Mouse (Mus musculus) CH12.LX (cell line): ENCODE data around the gene Tcp11l2. TPM values are rescaled to one million over a fixed set of nuclear protein-coding genes. Genes with fewer than 3 reads are reported as not detected.

Experiments used
- DNase-seq: peaks from one replicate; pipeline ENCODE4 v3.0.0-alpha.2; 2013; ENCODE audit errors: extremely low read depth
- H3K27ac ChIP-seq: 2 replicates; pipeline ENCODE4 v1.5.1; 2012; ENCODE audit warnings: low read depth, mild to moderate bottlenecking, control low read depth, moderate library complexity; ENCODE audit not compliant: insufficient read depth
- H3K27me3 ChIP-seq: replicated peaks from 2 replicates; pipeline ENCODE3; 2012; ENCODE audit warnings: inconsistent platforms
- H3K36me3 ChIP-seq, 2 experiments: replicated peaks in 1 of 2; 2 replicates each; pipeline versions ENCODE3 to v1.6.1; 2012; ENCODE audit warnings: inconsistent platforms in 1 of 2, low read length in 1 of 2, mild to moderate bottlenecking in 1 of 2, mixed read lengths in 1 of 2, moderate library complexity in 1 of 2; ENCODE audit not compliant: control insufficient read depth in 1 of 2, insufficient read depth in 1 of 2
- H3K4me1 ChIP-seq, 2 experiments: 2 replicates each; pipeline ENCODE4 v1.6.1; 2012; ENCODE audit warnings: inconsistent platforms in 1 of 2, moderate library complexity in 1 of 2; ENCODE audit not compliant: insufficient read depth in 2 of 2, control insufficient read depth in 1 of 2
- H3K4me2 ChIP-seq: 2 replicates; pipeline ENCODE4 v1.6.1; 2012; ENCODE audit warnings: low read depth, mild to moderate bottlenecking, control low read depth; ENCODE audit not compliant: poor library complexity, insufficient read depth, severe bottlenecking
- H3K4me3 ChIP-seq, 3 experiments: fragments of 150-350 bp in 1 of 3; sonication (generic) in 1 of 3; replicated peaks in 1 of 3; 2 replicates each; pipeline versions ENCODE3 to v1.5.1; 2011 to 2012; ENCODE audit warnings: low read depth in 2 of 3, low read length in 2 of 3, mild to moderate bottlenecking in 2 of 3, moderate library complexity in 2 of 3, control low read depth in 1 of 3, improper control_type of control experiment in 1 of 3, inconsistent platforms in 1 of 3, mixed read lengths in 1 of 3; ENCODE audit not compliant: poor library complexity in 1 of 3
- H3K79me2 ChIP-seq: replicated peaks from 2 replicates; pipeline ENCODE4 v1.6.1; 2012; ENCODE audit warnings: mild to moderate bottlenecking, moderate library complexity; ENCODE audit not compliant: control insufficient read depth, poor library complexity, insufficient read depth, severe bottlenecking; ENCODE audit errors: extremely low read depth
- H3K9ac ChIP-seq: 2 replicates; pipeline ENCODE4 v1.6.1; 2012; ENCODE audit warnings: low read depth, mild to moderate bottlenecking, control low read depth, moderate library complexity; ENCODE audit not compliant: insufficient read depth
- H3K9me3 ChIP-seq: replicated peaks from 2 replicates; pipeline ENCODE3; 2012; ENCODE audit warnings: low read length, inconsistent platforms, mixed read lengths
- CHD2 ChIP-seq: IDR thresholded peaks from 2 replicates; pipeline ENCODE4 v1.6.1; 2011; ENCODE audit warnings: low read length, improper control_type of control experiment
- EP300 ChIP-seq: IDR thresholded peaks from 2 replicates; pipeline ENCODE4 v1.6.1; 2011; ENCODE audit warnings: low read length, improper control_type of control experiment
- ETS1 ChIP-seq: conservative IDR thresholded peaks from 2 replicates; pipeline ENCODE4 v1.6.1; 2012; ENCODE audit warnings: low read depth, mild to moderate bottlenecking, inconsistent platforms, low read length, improper control_type of control experiment, moderate library complexity
- IRF4 ChIP-seq: IDR thresholded peaks from 2 replicates; pipeline ENCODE4 v1.6.1; 2014; ENCODE audit warnings: low read depth, mild to moderate bottlenecking, inconsistent platforms, low read length, improper control_type of control experiment
- JUN ChIP-seq: IDR thresholded peaks from 2 replicates; pipeline ENCODE4 v1.6.1; 2011; ENCODE audit warnings: low read depth, mild to moderate bottlenecking, low read length, improper control_type of control experiment, moderate library complexity; ENCODE audit not compliant: insufficient read depth
- MAX ChIP-seq: IDR thresholded peaks from 2 replicates; pipeline ENCODE4 v1.6.1; 2011; ENCODE audit warnings: low read length, improper control_type of control experiment
- MEF2A ChIP-seq: IDR thresholded peaks from 2 replicates; pipeline ENCODE4 v1.6.1; 2014; ENCODE audit warnings: low read depth, mild to moderate bottlenecking, inconsistent platforms, low read length, improper control_type of control experiment, borderline replicate concordance
- MYC ChIP-seq: IDR thresholded peaks from 2 replicates; pipeline ENCODE4 v1.6.1; 2011; ENCODE audit warnings: low read depth, mild to moderate bottlenecking, improper control_type of control experiment, low read length
- NELFE ChIP-seq: IDR thresholded peaks from 2 replicates; pipeline ENCODE4 v1.6.1; 2011; ENCODE audit warnings: low read depth, low read length, improper control_type of control experiment
- NRF1 ChIP-seq: IDR thresholded peaks from 2 replicates; pipeline ENCODE4 v1.6.1; 2014; ENCODE audit warnings: low read depth, mild to moderate bottlenecking, inconsistent platforms, low read length, improper control_type of control experiment, moderate library complexity
- PAX5 ChIP-seq: IDR thresholded peaks from 2 replicates; pipeline ENCODE4 v1.6.1; 2012; ENCODE audit warnings: low read length, inconsistent platforms, mixed read lengths
- POLR2A ChIP-seq: IDR thresholded peaks from 2 replicates; pipeline ENCODE4 v1.6.1; 2011; ENCODE audit warnings: low read depth, mild to moderate bottlenecking, improper control_type of control experiment, low read length
- RAD21 ChIP-seq: IDR thresholded peaks from 2 replicates; pipeline ENCODE4 v1.6.1; 2011; ENCODE audit warnings: low read depth, mild to moderate bottlenecking, low read length, improper control_type of control experiment, moderate library complexity
- SIN3A ChIP-seq: IDR thresholded peaks from 2 replicates; pipeline ENCODE4 v1.6.1; 2012; ENCODE audit warnings: low read length, improper control_type of control experiment, inconsistent platforms
- TBP ChIP-seq: conservative IDR thresholded peaks from 2 replicates; pipeline ENCODE4 v1.6.1; 2011; ENCODE audit warnings: low read depth, low read length, improper control_type of control experiment
- UBTF ChIP-seq: IDR thresholded peaks from 2 replicates; pipeline ENCODE4 v1.6.1; 2012; ENCODE audit warnings: low read depth, mild to moderate bottlenecking, inconsistent platforms, low read length, improper control_type of control experiment, moderate library complexity
- ZC3H11A ChIP-seq: IDR thresholded peaks from 2 replicates; pipeline ENCODE4 v1.6.1; 2012; ENCODE audit warnings: low read depth, mild to moderate bottlenecking, inconsistent platforms, low read length, improper control_type of control experiment
- ZKSCAN1 ChIP-seq: IDR thresholded peaks from 2 replicates; pipeline ENCODE4 v1.6.1; 2012; ENCODE audit warnings: low read depth, inconsistent platforms, low read length, improper control_type of control experiment, borderline replicate concordance
- ZMIZ1 ChIP-seq: IDR thresholded peaks from 2 replicates; pipeline ENCODE4 v1.6.1; 2012; ENCODE audit warnings: low read depth, mild to moderate bottlenecking, inconsistent platforms, low read length, improper control_type of control experiment
- ZNF384 ChIP-seq: IDR thresholded peaks from 2 replicates; pipeline ENCODE4 v1.6.1; 2012; ENCODE audit warnings: low read depth, low read length, improper control_type of control experiment, inconsistent platforms
- dilution Hi-C: fragments of 300-500 bp; cut with MboI; formaldehyde crosslinking; loops from 2 replicates; pipeline ENCODE4 v1.14.3; 2020; ENCODE audit warnings: low sequenced_read_pairs; ENCODE audit not compliant: extremely low pct_unique_long_range_greater_than_20kb, extremely low pct_ligation_motif_present
- in situ Hi-C: fragments of 300-500 bp; cut with MboI; formaldehyde crosslinking; loops from 3 replicates; pipeline ENCODE4 v1.14.3; 2019; ENCODE audit warnings: low sequenced_read_pairs, low pct_ligation_motif_present, low pct_unique_long_range_greater_than_20kb, mixed read lengths
- polyA plus RNA-seq: library from polyadenylated mRNA; unstranded; fragments of >175 nt; gene quantifications from 2 replicates; pipeline ENCODE4 v1.2.1, GENCODE M21; 2012; ENCODE audit warnings: low read depth; ENCODE audit not compliant: insufficient read length
- total RNA-seq, 2 experiments: library from RNA; depleted of rRNA; stranded (reverse); fragments of 300-350 nt in 1 of 2; fragments of >200 nt in 1 of 2; gene quantifications; 2 replicates each; pipeline ENCODE4 v1.2.3; 2012 to 2014

Gene Tcp11l2
- total and polyA plus RNA-seq, 3 experiments = 2.6 to 6.0 (median 2.9) TPM

- no peak for TF ChIP-seq TBP
- TF ChIP-seq ZMIZ1 = no peak
- no peak for TF ChIP-seq MEF2A
- no peak for TF ChIP-seq POLR2A
- no peak for TF ChIP-seq MAX
- TF ChIP-seq CHD2 = no peak
- no peak for TF ChIP-seq NELFE
- no peak for TF ChIP-seq PAX5
- TF ChIP-seq UBTF = no peak
- dilution Hi-C loops = no loop called here
- Histone ChIP-seq H3K9me3 (peaks cover 7% of the 10 kb centered on the region), H3K4me2 (no peak overlapping the region), H3K9ac (no peak overlapping the region), H3K4me3 (no peak overlapping the region), H3K4me1 (peaks cover 6 to 22% of the 10 kb centered on the region in 2 experiments), H3K27me3 (peaks cover 4% of the 10 kb centered on the region), H3K36me3 (no peaks in the 10 kb centered on the region), H3K79me2 (no peaks in the 10 kb centered on the region), H3K27ac (no peak overlapping the region)
- in situ Hi-C loops = no loop called here
- DNase-seq = no peak
Observed at GRCm38 (mm10) chr10:84579527-84579926, 3.1 kb downstream of the Tcp11l2 start.

- H3K36me3 ChIP-seq = peaks cover 0 to 2% of the 10 kb centered on the region in 2 experiments
- H3K9me3 ChIP-seq = peaks cover 7% of the 10 kb centered on the region
- H3K4me1 ChIP-seq = peaks cover 6 to 7% of the 10 kb centered on the region in 2 experiments
- in situ Hi-C loops = no loop called here
- H3K79me2 ChIP-seq = no peaks in the 10 kb centered on the region
- DNase-seq = no peak
- peaks cover 4% of the 10 kb centered on the region for H3K27me3 ChIP-seq
- H3K27ac ChIP-seq = no peak overlapping the region
- no peak for TF ChIP-seq ZC3H11A
- no peak for TF ChIP-seq UBTF
- no peak for TF ChIP-seq SIN3A
- TF ChIP-seq PAX5 = no peak
- no peak for TF ChIP-seq POLR2A
- no peak for TF ChIP-seq CHD2
- no peak for TF ChIP-seq NRF1
- no peak for TF ChIP-seq JUN
- TF ChIP-seq NELFE = no peak
- TF ChIP-seq ZMIZ1 = no peak
- TF ChIP-seq EP300 = no peak
- TF ChIP-seq IRF4 = no peak
- TF ChIP-seq ETS1 = no peak
- no peak for TF ChIP-seq ZNF384
- no peak for TF ChIP-seq TBP
- no peak for TF ChIP-seq ZKSCAN1
- TF ChIP-seq RAD21 = no peak
- no peak for TF ChIP-seq MYC
- no peak overlapping the region for H3K9ac ChIP-seq
- dilution Hi-C loops = no loop called here
- H3K4me2 ChIP-seq = no peak overlapping the region
- H3K4me3 ChIP-seq = no peak overlapping the region
Observed at GRCm38 (mm10) chr10:84581191-84581590, 4.8 kb downstream of the Tcp11l2 start.
